Mouse (Mus musculus): ENCODE measurements around the gene Gm10639. TPM values are rescaled to one million over a fixed set of nuclear protein-coding genes. Genes with fewer than 3 reads are reported as not detected.
"Not testable (repeated sequence)": the region's sequence is repeated elsewhere in the genome, so short reads cannot be mapped to it uniquely, and the experiment has no call there.

Gm10639 gene
- polyA plus RNA-seq, 1 experiment from 2014 or later = not detected

DNA sequence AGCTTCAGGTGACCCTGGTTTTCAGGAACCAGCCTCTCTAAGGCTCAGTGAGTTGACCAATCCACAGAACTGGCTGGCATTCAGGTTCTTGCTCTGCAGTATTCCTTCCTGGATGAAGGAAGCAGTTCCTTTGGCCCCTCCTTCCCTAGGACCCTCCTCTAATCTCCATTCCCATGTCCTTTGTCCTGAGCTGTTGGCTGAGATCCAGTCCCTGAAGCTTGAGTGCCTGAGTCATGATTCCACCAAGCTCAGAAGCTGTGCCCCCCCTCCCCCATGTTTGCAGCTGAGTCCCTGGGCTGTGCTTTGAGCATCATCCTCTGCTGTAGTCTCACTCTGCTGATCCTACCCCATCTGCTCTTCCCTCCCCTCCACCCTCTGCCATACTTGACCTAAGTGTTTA lies 47.3 kb downstream of the Gm10639 start:
- H3K27me3 ChIP-seq (ENCODE audit: control insufficient read depth, insufficient read depth, low read length); H3K36me3 ChIP-seq (ENCODE audit: control insufficient read depth, insufficient read depth, low read length); ATAC-seq (ENCODE audit: insufficient read depth, low FRiP score, low TSS enrichment); H3K9ac ChIP-seq (ENCODE audit: low read length); DNase-seq (ENCODE audit: low spot score); H3K4me1 ChIP-seq (ENCODE audit: control insufficient read depth, insufficient read depth, low read length); H3K4me2 ChIP-seq (ENCODE audit: low read depth); H3K9me3 ChIP-seq (ENCODE audit: control insufficient read depth, low read length); H3K27ac ChIP-seq (ENCODE audit: low read depth, low read length); H3K4me3 ChIP-seq (ENCODE audit: low read depth, low read length): not testable (repeated sequence)

DNA sequence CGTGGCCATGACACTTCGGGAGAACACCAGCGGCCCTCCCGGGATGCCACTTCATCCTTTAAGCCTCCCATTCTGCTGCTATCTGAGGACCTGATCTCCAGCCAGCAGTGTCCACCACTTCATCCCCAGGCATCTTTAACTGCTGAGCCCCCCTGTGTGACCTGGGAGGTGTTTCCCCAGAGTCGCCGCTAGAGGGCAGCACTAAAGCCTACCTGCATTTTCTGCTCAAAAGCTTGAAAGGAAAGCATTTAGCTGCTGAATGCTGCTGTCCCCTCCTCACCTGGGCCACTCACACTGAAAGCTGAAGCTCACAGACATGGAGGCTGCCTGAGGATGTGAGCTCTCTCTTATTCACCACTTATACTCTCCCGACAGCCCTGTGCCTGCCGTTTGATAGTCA lies 50.6 kb downstream of the Gm10639 start:
- WGBS = 16% methylated on average over 8 of the region's 8 CpGs
- H3K27ac ChIP-seq (ENCODE audit: low read depth, low read length); H3K4me3 ChIP-seq (ENCODE audit: low read depth, low read length); H3K4me2 ChIP-seq (ENCODE audit: low read depth); H3K4me1 ChIP-seq (ENCODE audit: control insufficient read depth, insufficient read depth, low read length); H3K36me3 ChIP-seq (ENCODE audit: control insufficient read depth, insufficient read depth, low read length); H3K27me3 ChIP-seq (ENCODE audit: control insufficient read depth, insufficient read depth, low read length); H3K9ac ChIP-seq (ENCODE audit: low read length); ATAC-seq (ENCODE audit: insufficient read depth, low FRiP score, low TSS enrichment); H3K9me3 ChIP-seq (ENCODE audit: control insufficient read depth, low read length): not testable (repeated sequence)
- peak; percentile 53 for DNase-seq (ENCODE audit: low spot score)

DNA sequence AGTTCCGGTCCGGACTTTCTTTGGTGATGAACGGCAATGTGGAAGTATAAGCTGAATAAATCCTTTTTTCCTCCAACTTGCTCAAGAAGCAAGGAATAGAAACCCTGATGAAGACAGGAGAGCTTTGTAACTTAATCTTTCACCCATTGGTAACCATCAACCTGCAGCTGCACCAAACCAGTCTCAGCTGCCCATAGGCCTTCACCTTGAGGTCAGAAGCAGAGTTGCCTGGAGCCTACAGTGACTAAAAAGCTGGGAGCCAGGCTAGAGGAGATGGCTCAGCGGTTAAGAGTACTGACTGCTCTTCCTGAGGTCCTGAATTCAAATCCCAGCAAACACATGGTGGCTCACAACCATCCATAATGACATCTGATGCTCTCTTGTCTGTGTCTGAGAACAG lies 52.8 kb downstream of the Gm10639 start:
- 89% methylated on average over 4 of the region's 4 CpGs for WGBS
- H3K27me3 ChIP-seq (ENCODE audit: control insufficient read depth, insufficient read depth, low read length) = not testable (repeated sequence)

DNA sequence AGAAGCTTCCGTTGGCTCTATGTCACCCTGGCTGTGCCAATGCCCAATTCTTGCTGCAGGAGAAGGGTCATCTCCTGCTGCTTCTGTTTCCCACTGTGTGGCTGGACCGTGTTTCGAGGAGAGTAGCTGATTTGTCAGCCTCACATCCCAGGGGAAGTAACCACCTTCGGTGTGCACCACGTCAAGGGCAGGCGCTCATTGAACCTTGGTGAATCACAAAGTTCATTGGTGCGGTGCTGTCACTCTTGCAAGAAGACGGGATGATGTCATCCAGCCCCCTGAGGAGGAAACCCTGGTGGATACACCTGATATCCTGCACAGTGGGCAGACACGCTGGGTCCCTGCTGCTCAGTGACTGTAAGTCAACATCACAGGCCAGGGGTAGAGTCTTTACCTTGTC lies 53.3 kb downstream of the Gm10639 start:
- not testable (repeated sequence) for H3K4me3 ChIP-seq (ENCODE audit: low read depth, low read length); H3K4me1 ChIP-seq (ENCODE audit: control insufficient read depth, insufficient read depth, low read length); H3K27me3 ChIP-seq (ENCODE audit: control insufficient read depth, insufficient read depth, low read length); H3K4me2 ChIP-seq (ENCODE audit: low read depth); H3K36me3 ChIP-seq (ENCODE audit: control insufficient read depth, insufficient read depth, low read length); ATAC-seq (ENCODE audit: insufficient read depth, low FRiP score, low TSS enrichment); H3K9me3 ChIP-seq (ENCODE audit: control insufficient read depth, low read length); DNase-seq (ENCODE audit: low spot score); H3K9ac ChIP-seq (ENCODE audit: low read length); H3K27ac ChIP-seq (ENCODE audit: low read depth, low read length)
- 86% methylated on average over 9 of the region's 9 CpGs for WGBS

More for the DNA sequence above, 52.8 kb downstream of the Gm10639 start:
- H3K27ac ChIP-seq (ENCODE audit: low read depth, low read length); ATAC-seq (ENCODE audit: insufficient read depth, low FRiP score, low TSS enrichment); H3K9ac ChIP-seq (ENCODE audit: low read length); H3K9me3 ChIP-seq (ENCODE audit: control insufficient read depth, low read length); H3K4me3 ChIP-seq (ENCODE audit: low read depth, low read length); H3K36me3 ChIP-seq (ENCODE audit: control insufficient read depth, insufficient read depth, low read length); H3K4me1 ChIP-seq (ENCODE audit: control insufficient read depth, insufficient read depth, low read length); DNase-seq (ENCODE audit: low spot score); H3K4me2 ChIP-seq (ENCODE audit: low read depth): not testable (repeated sequence)

DNA sequence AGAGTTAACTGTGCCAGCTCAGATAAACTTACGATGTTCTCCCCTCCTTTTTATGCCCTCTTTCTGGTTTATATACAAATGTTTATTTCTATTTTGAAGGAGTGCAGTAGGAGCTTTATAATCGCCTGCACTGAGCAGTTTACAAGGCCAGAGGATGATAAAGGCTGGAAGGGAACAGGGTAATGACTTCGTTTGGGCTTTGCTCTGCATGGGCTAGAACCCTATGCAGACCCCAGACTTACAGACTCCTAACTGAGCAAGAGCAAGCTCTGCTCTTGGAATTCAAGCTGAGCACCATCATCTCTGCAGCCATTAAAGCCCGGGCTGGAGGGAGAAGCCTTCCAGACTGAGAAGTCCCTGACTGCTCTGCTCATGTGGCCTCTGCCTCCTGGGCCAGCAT lies 55.5 kb downstream of the Gm10639 start:
- not testable (repeated sequence) for H3K9me3 ChIP-seq (ENCODE audit: control insufficient read depth, low read length); DNase-seq (ENCODE audit: low spot score); H3K9ac ChIP-seq (ENCODE audit: low read length); H3K36me3 ChIP-seq (ENCODE audit: control insufficient read depth, insufficient read depth, low read length); H3K27ac ChIP-seq (ENCODE audit: low read depth, low read length); ATAC-seq (ENCODE audit: insufficient read depth, low FRiP score, low TSS enrichment); H3K4me1 ChIP-seq (ENCODE audit: control insufficient read depth, insufficient read depth, low read length); H3K4me3 ChIP-seq (ENCODE audit: low read depth, low read length); H3K4me2 ChIP-seq (ENCODE audit: low read depth); H3K27me3 ChIP-seq (ENCODE audit: control insufficient read depth, insufficient read depth, low read length)
- 75% methylated on average over 3 of the region's 4 CpGs for whole genome bisulfite sequencing

DNA sequence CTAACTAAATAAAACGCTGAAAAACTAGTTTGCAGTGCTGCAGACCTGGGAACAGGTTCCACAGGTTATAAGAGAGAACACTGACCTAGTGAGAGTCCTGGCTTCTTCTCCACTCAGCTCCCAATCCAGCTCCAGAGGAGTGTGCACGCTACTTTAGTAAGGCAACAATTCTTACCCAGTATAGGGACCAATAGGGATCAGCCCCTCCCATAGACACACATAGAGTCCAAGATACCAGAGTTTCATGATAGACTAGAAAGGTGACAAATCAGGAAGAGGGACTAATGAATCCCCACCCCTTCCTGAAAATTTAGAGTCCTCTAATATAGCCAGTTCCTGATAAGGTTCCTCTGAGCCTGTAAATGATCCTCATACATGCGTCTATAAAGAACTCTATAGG lies 57.3 kb downstream of the Gm10639 start:
- 76% methylated on average over 3 of the region's 3 CpGs for WGBS

DNA sequence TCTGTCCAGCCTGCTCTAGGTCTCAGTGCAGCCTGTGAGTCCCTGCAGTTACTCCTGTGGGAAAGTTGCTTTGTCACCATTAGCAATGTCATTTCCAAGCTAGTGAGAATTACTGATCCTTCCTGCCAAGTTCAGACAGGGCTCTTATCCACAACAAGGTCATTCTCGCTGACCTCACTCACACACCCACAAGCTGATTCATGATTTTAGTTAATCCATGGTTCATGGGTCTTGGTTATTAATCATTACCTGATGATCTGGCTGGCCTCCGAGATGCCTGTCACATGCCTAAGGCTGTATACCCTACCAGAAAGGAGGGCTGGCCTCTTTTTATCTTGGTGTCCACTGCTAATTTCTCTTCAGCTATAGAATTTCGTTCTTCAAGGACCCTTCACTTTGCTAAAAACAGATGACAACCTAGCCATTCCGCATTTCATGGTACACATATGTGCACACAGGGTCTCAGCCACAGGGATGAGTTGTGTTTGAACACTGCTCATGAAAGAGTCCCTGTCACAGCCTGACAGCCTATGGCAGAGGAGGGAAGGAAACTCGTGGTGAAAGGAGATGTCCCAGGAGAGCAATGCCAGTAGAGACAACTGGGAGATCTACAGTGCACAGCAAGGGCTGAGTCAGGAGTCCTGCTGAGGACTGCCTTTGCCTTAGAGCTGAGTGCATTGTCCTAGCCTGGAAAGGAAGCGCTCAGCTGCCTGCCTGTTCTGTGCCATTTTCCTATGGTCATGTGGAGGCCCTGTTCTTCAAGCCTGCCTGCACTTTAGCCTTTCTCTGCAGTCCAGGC lies 58.7 kb downstream of the Gm10639 start:
- 64% methylated on average over 6 of the region's 6 CpGs for WGBS
- not testable (repeated sequence) for ATAC-seq (ENCODE audit: insufficient read depth, low FRiP score, low TSS enrichment); H3K36me3 ChIP-seq (ENCODE audit: control insufficient read depth, insufficient read depth, low read length); H3K9ac ChIP-seq (ENCODE audit: low read length); H3K4me3 ChIP-seq (ENCODE audit: low read depth, low read length); H3K9me3 ChIP-seq (ENCODE audit: control insufficient read depth, low read length); H3K4me2 ChIP-seq (ENCODE audit: low read depth); H3K4me1 ChIP-seq (ENCODE audit: control insufficient read depth, insufficient read depth, low read length); H3K27ac ChIP-seq (ENCODE audit: low read depth, low read length); DNase-seq (ENCODE audit: low spot score); H3K27me3 ChIP-seq (ENCODE audit: control insufficient read depth, insufficient read depth, low read length)

More for the DNA sequence above, 57.3 kb downstream of the Gm10639 start:
- ATAC-seq (ENCODE audit: insufficient read depth, low FRiP score, low TSS enrichment) = no peak
- no peak overlapping the region for H3K9ac ChIP-seq (ENCODE audit: low read length)
- no peak overlapping the region for H3K27ac ChIP-seq (ENCODE audit: low read depth, low read length)
- no peak for DNase-seq (ENCODE audit: low spot score)
- H3K4me1 ChIP-seq (ENCODE audit: control insufficient read depth, insufficient read depth, low read length) = no peaks in the 10 kb centered on the region
- no peak overlapping the region for H3K4me2 ChIP-seq (ENCODE audit: low read depth)
- no peaks in the 10 kb centered on the region for H3K27me3 ChIP-seq (ENCODE audit: control insufficient read depth, insufficient read depth, low read length)
- no peak overlapping the region for H3K4me3 ChIP-seq (ENCODE audit: low read depth, low read length)
- H3K9me3 ChIP-seq (ENCODE audit: control insufficient read depth, low read length) = no peaks in the 10 kb centered on the region
- no peaks in the 10 kb centered on the region for H3K36me3 ChIP-seq (ENCODE audit: control insufficient read depth, insufficient read depth, low read length)

DNA sequence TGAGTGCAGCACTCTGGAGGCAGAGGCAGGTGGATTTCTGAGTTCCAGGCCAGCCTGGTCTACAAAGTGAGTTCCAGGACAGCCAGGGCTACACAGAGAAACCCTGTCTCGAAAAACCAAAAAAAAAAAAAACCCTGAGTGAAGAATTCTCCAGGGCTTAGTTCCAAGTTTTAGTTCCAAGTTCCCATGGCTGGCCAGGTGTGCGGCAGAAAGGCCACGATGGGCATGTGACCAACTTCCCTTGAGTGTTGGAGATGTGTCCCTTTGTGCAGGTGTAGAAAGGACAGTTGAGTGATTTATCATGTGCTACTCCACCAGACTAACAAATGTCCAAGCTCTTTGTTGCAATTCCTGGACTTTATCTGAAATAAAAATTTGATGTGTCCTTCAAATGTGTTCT lies 59.4 kb downstream of the Gm10639 start:
- DNase-seq (ENCODE audit: low spot score); H3K4me2 ChIP-seq (ENCODE audit: low read depth); H3K4me1 ChIP-seq (ENCODE audit: control insufficient read depth, insufficient read depth, low read length); H3K9me3 ChIP-seq (ENCODE audit: control insufficient read depth, low read length); H3K27me3 ChIP-seq (ENCODE audit: control insufficient read depth, insufficient read depth, low read length); H3K36me3 ChIP-seq (ENCODE audit: control insufficient read depth, insufficient read depth, low read length); H3K27ac ChIP-seq (ENCODE audit: low read depth, low read length); H3K9ac ChIP-seq (ENCODE audit: low read length); ATAC-seq (ENCODE audit: insufficient read depth, low FRiP score, low TSS enrichment); H3K4me3 ChIP-seq (ENCODE audit: low read depth, low read length): not testable (repeated sequence)
- WGBS = 80% methylated on average over 3 of the region's 3 CpGs

DNA sequence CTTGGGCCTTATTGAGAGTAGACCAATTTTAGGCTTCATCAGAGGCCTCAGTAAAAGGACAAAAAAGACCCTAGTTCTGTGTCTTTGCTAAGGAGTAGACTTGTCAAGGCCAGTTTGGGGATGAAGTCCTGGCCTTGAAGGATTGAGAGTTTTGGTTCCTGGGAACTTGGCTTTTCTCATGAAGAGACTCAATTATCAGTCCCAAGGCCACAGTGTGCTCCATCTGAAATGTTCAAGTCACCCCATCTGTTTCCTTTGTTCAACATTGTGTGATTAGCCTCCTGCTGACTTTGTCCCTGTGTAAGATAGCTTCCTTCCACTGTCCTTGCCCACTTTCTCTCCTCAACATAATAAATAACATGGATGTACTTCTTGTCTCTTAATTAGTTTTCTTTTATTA lies 60.3 kb downstream of the Gm10639 start:
- not testable (repeated sequence) for H3K9me3 ChIP-seq (ENCODE audit: control insufficient read depth, low read length); H3K9ac ChIP-seq (ENCODE audit: low read length); H3K27me3 ChIP-seq (ENCODE audit: control insufficient read depth, insufficient read depth, low read length); H3K36me3 ChIP-seq (ENCODE audit: control insufficient read depth, insufficient read depth, low read length); H3K4me3 ChIP-seq (ENCODE audit: low read depth, low read length); ATAC-seq (ENCODE audit: insufficient read depth, low FRiP score, low TSS enrichment); H3K4me1 ChIP-seq (ENCODE audit: control insufficient read depth, insufficient read depth, low read length); DNase-seq (ENCODE audit: low spot score); H3K4me2 ChIP-seq (ENCODE audit: low read depth); H3K27ac ChIP-seq (ENCODE audit: low read depth, low read length)

Measured in neural tube, embryonic 11.5 days (tissue).